Mouse (Mus musculus): Measurements from ENCODE around the gene Esr2. TPM values are rescaled to one million over a fixed set of nuclear protein-coding genes. Genes with fewer than 3 reads are reported as not detected.
"Not testable (repeated sequence)": the region's sequence is repeated elsewhere in the genome, so short reads cannot be mapped to it uniquely, and the experiment has no call there.

Gene Esr2
- polyA plus RNA-seq, 1 experiment from 2014 or later, result 0.31 TPM

DNA sequence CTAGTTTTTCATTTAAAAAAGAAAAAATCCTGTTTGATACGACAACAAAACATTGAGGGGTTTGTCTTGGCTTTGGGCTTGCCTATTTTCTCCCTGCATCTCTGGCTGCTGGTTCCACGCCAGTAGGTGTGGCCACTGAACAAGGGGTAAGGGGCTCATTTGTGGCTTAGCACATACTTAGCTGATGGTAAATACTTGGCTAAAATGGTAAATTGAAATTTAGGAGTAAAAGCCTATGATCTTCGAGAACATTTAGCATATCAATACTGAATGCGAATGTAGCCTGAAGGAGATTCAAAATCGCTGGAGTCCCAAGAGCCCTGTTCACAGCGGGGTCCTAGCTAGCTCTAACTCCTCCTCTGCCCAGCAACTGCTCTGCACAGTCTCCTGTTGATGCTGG, 40.4 kb downstream of the Esr2 start:
- peaks cover 11% of the 10 kb centered on the region for H3K4me1 ChIP-seq
- 25% methylated on average over 6 of the region's 6 CpGs for WGBS
- H3K9ac ChIP-seq, result no peak overlapping the region
- no peak for ATAC-seq (ENCODE audit: insufficient number of reproducible peaks, insufficient read depth, low FRiP score, low TSS enrichment, low read depth)
- H3K9me3 ChIP-seq, result no peaks in the 10 kb centered on the region
- H3K4me2 ChIP-seq, result 0 out of 2 replicates have a peak overlapping the region, but pooled peaks have one; percentile 0
- H3K27me3 ChIP-seq, result no peaks in the 10 kb centered on the region
- H3K27ac ChIP-seq, result no peak overlapping the region
- no peak overlapping the region for H3K4me3 ChIP-seq
- no peaks in the 10 kb centered on the region for H3K36me3 ChIP-seq

DNA sequence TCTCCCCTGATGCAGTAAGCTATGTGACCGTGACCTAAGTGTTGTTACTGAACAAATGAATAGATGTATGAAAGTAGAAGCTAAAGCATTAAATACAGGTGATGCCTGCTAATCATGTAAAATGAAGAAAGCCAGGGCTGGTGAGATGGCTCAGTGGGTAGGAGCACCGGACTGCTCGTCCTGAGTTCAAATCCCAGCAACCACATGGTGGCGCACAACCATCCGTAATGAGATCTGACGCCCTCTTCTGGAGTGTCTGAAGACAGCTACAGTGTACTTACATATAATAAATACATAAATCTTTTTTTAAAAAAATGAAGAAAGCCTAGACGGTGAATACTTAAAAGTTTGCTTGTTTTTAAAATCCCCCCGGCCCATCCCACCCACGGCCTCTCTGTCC, 44.0 kb downstream of the Esr2 start:
- ATAC-seq (ENCODE audit: insufficient number of reproducible peaks, insufficient read depth, low FRiP score, low TSS enrichment, low read depth); H3K27me3 ChIP-seq; H3K4me3 ChIP-seq; H3K4me2 ChIP-seq; H3K9me3 ChIP-seq; H3K36me3 ChIP-seq; H3K9ac ChIP-seq; H3K27ac ChIP-seq: not testable (repeated sequence)
- peaks cover 11% of the 10 kb centered on the region for H3K4me1 ChIP-seq
- WGBS, result 82% methylated on average over 9 of the region's 9 CpGs

DNA sequence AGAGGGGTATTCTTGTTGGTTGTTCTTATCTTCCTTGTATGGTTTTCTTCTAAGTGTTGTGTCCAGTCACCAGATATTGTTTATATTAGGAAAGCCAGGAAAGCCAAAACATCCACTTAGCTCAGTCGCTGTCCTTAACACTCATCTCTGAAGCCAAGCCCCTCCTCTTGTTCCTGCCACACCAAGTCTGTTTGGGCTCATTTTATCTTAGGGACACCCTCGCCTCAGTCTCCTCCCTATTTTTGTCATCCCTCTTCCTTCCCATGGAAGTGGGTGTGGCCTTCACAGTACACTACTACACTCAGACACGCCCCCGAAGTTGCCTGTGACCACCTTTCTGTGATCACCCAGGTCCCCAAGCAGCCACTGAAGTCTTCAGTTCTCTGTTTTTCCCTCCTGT, 44.5 kb downstream of the Esr2 start:
- H3K27ac ChIP-seq, result no peak overlapping the region
- WGBS, result 79% methylated on average over 4 of the region's 4 CpGs
- H3K4me1 ChIP-seq, result peaks cover 11% of the 10 kb centered on the region
- no peak overlapping the region for H3K9ac ChIP-seq
- no peak overlapping the region for H3K4me2 ChIP-seq
- no peaks in the 10 kb centered on the region for H3K9me3 ChIP-seq
- H3K36me3 ChIP-seq, result no peaks in the 10 kb centered on the region
- H3K4me3 ChIP-seq, result no peak overlapping the region
- no peaks in the 10 kb centered on the region for H3K27me3 ChIP-seq
- ATAC-seq (ENCODE audit: insufficient number of reproducible peaks, insufficient read depth, low FRiP score, low TSS enrichment, low read depth), result no peak

DNA sequence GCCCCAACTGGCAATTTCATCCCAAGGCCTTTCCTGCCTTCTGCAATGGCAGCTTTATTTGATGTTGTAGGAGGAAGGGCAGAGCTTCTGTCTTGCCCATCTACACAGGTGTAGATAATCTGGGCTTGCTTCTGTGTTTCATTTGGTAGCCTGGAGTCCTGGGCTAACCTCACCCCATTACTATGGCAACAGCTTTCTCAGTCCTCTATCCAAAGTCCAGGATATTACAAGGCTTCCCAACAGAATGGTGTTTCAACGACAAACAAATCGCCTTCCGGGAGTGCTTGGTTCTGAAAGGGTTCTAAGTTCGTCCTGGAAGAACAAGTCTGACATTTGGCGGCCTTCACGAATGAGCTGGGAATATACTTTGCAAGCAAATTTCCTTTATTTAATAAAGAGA, 46.2 kb downstream of the Esr2 start:
- 85% methylated on average over 6 of the region's 6 CpGs for WGBS
- no peaks in the 10 kb centered on the region for H3K9me3 ChIP-seq
- 0 out of 2 replicates have a peak, but pooled peaks cover 5% of the 10 kb centered on the region for H3K4me1 ChIP-seq

DNA sequence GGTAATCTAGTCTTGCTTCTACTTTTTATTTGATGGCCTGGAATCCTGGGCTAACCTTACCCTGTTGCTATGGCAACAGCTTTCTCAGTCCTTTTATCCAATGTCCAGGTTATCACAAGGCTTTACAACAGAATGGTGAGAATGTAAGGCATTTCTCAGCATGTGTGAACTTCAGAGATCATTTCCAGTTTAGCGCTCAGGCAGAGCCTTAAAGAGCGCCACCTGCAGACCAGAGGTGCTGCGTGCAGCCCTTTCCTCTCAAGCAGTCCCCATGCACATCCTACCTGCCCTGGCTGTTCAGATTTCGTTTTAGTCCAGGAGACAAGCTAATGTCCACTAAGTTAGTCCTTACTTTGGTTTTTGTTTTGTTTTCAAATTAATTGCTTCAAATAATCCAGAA, 46.8 kb downstream of the Esr2 start:
- no peak for ATAC-seq (ENCODE audit: insufficient number of reproducible peaks, insufficient read depth, low FRiP score, low TSS enrichment, low read depth)
- H3K36me3 ChIP-seq, result no peaks in the 10 kb centered on the region
- H3K9me3 ChIP-seq, result no peaks in the 10 kb centered on the region
- H3K4me2 ChIP-seq, result no peak overlapping the region
- H3K4me3 ChIP-seq, result no peak overlapping the region
- no peak overlapping the region for H3K9ac ChIP-seq
- 0 out of 2 replicates have a peak, but pooled peaks cover 2% of the 10 kb centered on the region for H3K4me1 ChIP-seq
- H3K27me3 ChIP-seq, result no peaks in the 10 kb centered on the region
- no peak overlapping the region for H3K27ac ChIP-seq
- 31% methylated on average over 4 of the region's 4 CpGs for WGBS

More for the DNA sequence above, 46.2 kb downstream of the Esr2 start:
- no peak overlapping the region for H3K9ac ChIP-seq
- H3K36me3 ChIP-seq, result no peaks in the 10 kb centered on the region
- H3K27me3 ChIP-seq, result no peaks in the 10 kb centered on the region
- no peak overlapping the region for H3K4me3 ChIP-seq
- no peak overlapping the region for H3K27ac ChIP-seq
- H3K4me2 ChIP-seq, result no peak overlapping the region
- ATAC-seq (ENCODE audit: insufficient number of reproducible peaks, insufficient read depth, low FRiP score, low TSS enrichment, low read depth), result no peak

DNA sequence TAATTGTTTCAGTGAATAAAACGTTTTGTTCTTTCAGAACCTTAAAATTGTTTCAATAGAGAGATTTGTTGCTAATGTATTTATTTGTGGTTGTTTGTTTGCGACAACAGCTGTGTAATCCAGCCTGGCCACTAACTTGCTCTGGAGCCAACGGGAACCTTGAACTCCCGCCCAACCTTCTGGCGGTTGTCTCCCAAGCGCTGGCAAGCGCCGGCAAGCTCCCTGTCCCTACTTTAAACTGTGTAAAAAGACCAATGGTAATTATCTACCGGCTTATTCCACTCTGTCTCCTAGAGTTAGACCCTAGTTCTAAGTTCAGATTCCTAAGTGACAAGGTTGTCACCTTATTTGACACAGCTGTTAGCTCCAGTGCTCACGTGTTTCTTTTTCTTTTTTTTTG, 48.2 kb downstream of the Esr2 start:
- Histone ChIP-seq H3K9me3 (no peaks in the 10 kb centered on the region), H3K4me3 (no peak overlapping the region), H3K27me3 (no peaks in the 10 kb centered on the region), H3K4me1 (no peaks in the 10 kb centered on the region), H3K9ac (no peak overlapping the region), H3K36me3 (no peaks in the 10 kb centered on the region), H3K27ac (no peak overlapping the region), H3K4me2 (no peak overlapping the region)
- WGBS, result 77% methylated on average over 10 of the region's 10 CpGs
- no peak for ATAC-seq (ENCODE audit: insufficient number of reproducible peaks, insufficient read depth, low FRiP score, low TSS enrichment, low read depth)

DNA sequence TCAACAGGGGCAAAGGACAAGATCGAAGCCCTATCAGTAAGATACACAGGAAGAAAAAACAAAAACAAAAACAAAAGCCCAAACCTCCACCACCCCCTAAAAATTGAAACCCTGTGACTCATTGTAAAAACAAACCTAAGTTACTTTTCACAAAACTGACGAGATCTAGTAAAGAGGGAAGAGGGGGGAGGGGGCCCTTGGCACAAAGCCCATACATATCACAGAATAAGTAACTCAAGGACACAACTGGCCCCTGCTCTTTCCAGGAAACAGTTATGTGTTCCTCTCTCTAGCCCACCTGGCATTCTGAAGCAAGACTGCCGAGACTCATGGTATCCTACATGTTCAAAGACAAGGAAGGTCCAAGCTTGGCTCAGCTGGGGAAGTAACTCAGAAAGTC, 48.8 kb downstream of the Esr2 start:
- Histone ChIP-seq H3K27me3 (no peaks in the 10 kb centered on the region), H3K4me2 (no peak overlapping the region), H3K9ac (no peak overlapping the region), H3K36me3 (no peaks in the 10 kb centered on the region), H3K4me1 (no peaks in the 10 kb centered on the region), H3K27ac (no peak overlapping the region), H3K4me3 (no peak overlapping the region), H3K9me3 (no peaks in the 10 kb centered on the region)
- ATAC-seq (ENCODE audit: insufficient number of reproducible peaks, insufficient read depth, low FRiP score, low TSS enrichment, low read depth), result no peak
- 60% methylated on average over 3 of the region's 3 CpGs for WGBS

DNA sequence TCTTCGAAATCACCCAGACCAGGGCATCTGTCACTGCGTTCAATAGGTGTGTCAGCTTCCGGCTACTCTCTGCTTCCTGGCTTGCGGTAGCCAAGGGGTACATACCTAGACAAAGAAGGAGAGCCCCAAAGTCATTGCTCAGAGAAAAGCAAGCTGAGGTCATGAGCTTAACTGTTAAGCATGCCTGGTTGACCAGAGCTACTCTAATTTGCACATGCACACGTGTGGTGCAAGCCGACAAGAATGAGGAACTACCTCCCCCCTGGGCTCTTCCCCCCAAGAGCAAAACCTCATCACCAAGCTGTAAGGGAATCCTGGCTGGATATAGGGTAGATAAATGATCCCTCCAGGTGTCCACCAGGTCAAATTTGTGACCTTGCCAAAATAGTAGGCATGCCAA, 53.8 kb downstream of the Esr2 start:
- Histone ChIP-seq H3K4me1 (no peaks in the 10 kb centered on the region), H3K4me3 (no peak overlapping the region), H3K9me3 (no peaks in the 10 kb centered on the region), H3K27me3 (no peaks in the 10 kb centered on the region), H3K4me2 (no peak overlapping the region), H3K27ac (no peak overlapping the region), H3K9ac (no peak overlapping the region), H3K36me3 (no peaks in the 10 kb centered on the region)
- ATAC-seq (ENCODE audit: insufficient number of reproducible peaks, insufficient read depth, low FRiP score, low TSS enrichment, low read depth), result no peak
- 85% methylated on average over 6 of the region's 6 CpGs for WGBS

DNA sequence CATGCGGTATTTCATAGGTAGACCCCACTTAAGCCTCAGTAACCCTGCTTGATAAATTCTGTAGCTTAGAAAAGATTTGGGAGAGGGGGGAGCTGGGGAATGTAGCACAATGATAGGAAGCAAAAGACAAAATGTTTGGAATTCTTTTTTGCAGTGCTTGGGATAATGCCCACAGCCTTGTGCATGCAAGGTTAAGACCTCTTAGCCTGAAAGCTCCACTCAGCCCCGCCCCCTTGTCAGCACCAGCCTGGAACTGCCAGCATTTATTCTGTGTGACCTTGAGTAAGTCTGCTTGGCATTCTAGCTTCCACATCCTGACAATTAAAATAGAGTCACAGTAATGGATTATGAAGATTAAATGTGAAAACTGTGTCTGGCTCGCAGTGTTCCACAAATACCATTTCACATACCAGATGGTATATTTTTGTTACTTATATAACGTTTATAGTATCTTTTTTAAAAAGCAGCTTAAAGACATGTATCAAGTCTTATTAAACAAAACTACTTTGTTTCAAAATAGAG, 59.4 kb downstream of the Esr2 start:
- H3K9me3 ChIP-seq, result no peaks in the 10 kb centered on the region
- H3K4me2 ChIP-seq, result no peak overlapping the region

DNA sequence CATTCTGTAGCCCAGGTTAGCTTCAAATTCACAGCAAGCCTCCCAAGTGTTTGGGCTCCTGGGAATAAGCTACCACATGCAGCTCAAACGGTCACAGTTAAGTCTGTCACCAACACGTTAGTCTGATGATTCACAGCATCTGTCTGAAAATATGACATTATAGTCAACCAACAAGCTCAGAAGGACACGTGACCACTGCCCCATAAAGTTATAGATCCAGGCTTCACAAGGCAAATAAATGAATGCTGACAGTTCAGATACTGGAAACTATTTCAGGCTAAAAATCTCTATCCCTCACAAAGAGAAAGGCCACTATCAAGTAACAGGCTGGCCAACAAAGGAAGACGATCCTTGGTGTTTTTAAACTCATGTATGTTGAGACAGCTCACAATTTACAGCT, 60.5 kb downstream of the Esr2 start:
- no peak overlapping the region for H3K4me2 ChIP-seq
- no peaks in the 10 kb centered on the region for H3K9me3 ChIP-seq
- no peak for ATAC-seq (ENCODE audit: insufficient number of reproducible peaks, insufficient read depth, low FRiP score, low TSS enrichment, low read depth)
- H3K4me1 ChIP-seq, result no peaks in the 10 kb centered on the region
- no peak overlapping the region for H3K27ac ChIP-seq
- H3K4me3 ChIP-seq, result no peak overlapping the region
- WGBS, result 64% methylated on average over 4 of the region's 4 CpGs
- H3K27me3 ChIP-seq, result no peaks in the 10 kb centered on the region
- H3K9ac ChIP-seq, result no peak overlapping the region
- peaks cover 7% of the 10 kb centered on the region for H3K36me3 ChIP-seq

More for the DNA sequence above, 59.4 kb downstream of the Esr2 start:
- no peaks in the 10 kb centered on the region for H3K4me1 ChIP-seq
- no peaks in the 10 kb centered on the region for H3K36me3 ChIP-seq
- no peak for ATAC-seq (ENCODE audit: insufficient number of reproducible peaks, insufficient read depth, low FRiP score, low TSS enrichment, low read depth)
- no peak overlapping the region for H3K4me3 ChIP-seq
- no peak overlapping the region for H3K9ac ChIP-seq
- no peaks in the 10 kb centered on the region for H3K27me3 ChIP-seq
- no peak overlapping the region for H3K27ac ChIP-seq
- 72% methylated on average over 4 of the region's 4 CpGs for WGBS

DNA sequence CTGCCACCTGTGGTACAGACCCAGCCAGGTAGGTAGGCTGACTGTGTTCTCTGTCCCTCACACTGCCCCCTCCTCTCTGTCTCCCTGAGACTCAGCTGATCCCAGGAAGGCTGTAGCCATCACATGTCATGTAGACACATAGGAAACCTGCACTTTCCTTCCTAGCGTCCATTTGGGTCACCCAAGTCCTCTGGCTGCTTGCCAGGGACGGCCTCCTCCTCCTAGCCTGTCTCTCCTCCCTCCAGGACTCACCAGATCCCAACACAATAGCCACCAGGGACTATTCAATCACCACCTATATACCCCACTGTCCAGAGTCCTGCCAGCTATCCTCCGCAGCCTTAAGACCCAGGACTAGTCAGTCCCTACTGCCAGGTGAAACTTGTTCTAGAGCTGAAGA, 66.0 kb downstream of the Esr2 start:
- H3K9me3 ChIP-seq, result no peaks in the 10 kb centered on the region
- H3K4me1 ChIP-seq, result 0 out of 2 replicates have a peak, but pooled peaks cover 3% of the 10 kb centered on the region
- H3K9ac ChIP-seq, result no peak overlapping the region
- H3K36me3 ChIP-seq, result peaks cover 53% of the 10 kb centered on the region
- no peaks in the 10 kb centered on the region for H3K27me3 ChIP-seq
- H3K4me3 ChIP-seq, result no peak overlapping the region
- H3K4me2 ChIP-seq, result no peak overlapping the region
- no peak for ATAC-seq (ENCODE audit: insufficient number of reproducible peaks, insufficient read depth, low FRiP score, low TSS enrichment, low read depth)
- 86% methylated on average over 3 of the region's 3 CpGs for WGBS
- no peak overlapping the region for H3K27ac ChIP-seq

DNA sequence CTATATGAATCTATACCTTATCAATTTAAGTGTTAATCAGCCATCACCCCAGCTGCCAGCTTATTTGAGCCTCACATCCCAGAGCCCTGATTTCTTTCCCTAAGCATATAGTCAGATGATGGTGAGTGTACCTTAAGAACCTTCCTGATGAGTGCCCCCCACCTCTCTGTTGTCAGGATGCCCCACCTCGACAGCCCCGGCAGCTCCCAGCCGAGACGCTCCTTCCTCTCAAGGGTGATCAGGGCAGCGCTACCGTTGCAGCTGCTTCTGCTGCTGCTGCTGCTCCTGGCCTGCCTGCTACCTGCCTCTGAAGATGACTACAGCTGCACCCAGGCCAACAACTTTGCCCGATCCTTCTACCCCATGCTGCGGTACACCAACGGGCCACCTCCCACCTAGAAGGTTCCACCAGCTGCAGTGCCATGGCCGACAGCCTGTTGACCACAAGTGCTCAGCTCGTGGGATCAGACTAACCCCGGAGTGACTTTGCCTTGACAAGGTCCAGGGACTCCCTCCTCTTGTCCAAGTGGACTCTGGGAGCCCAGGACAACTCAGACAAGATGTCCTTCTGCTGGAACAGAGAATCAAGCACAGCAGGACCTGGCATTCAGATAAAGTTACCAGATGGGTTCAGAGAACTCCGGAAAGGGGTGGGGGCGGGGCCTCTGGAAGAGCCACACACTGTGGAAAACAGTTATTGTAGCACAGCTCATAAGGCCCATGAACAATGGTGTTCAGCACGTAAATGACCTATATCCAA, 67.2 kb downstream of the Esr2 start:
- Histone ChIP-seq H3K4me1 (0 out of 2 replicates have a peak, but pooled peaks cover 3% of the 10 kb centered on the region), H3K4me3 (no peak overlapping the region), H3K36me3 (peaks cover 65% of the 10 kb centered on the region), H3K9me3 (no peaks in the 10 kb centered on the region), H3K27ac (no peak overlapping the region), H3K4me2 (no peak overlapping the region), H3K9ac (no peak overlapping the region), H3K27me3 (no peaks in the 10 kb centered on the region)
- ATAC-seq (ENCODE audit: insufficient number of reproducible peaks, insufficient read depth, low FRiP score, low TSS enrichment, low read depth), result no peak
- WGBS, result 90% methylated on average over 15 of the region's 15 CpGs
